Mouse (Mus musculus) thymus, postnatal 36 days (tissue): ENCODE results near the gene Haus7.
A peak's percentile ranks its signal among the peaks of the same experiment; 100 is the strongest.
"Not testable (repeated sequence)": the region's sequence is repeated elsewhere in the genome, so short reads cannot be mapped to it uniquely, and the experiment has no call there.

ENCODE experiments used
- DNase-seq, 2 experiments: peaks; one replicate each; pipeline ENCODE4 v3.0.0; 2022; ENCODE audit warnings: mixed read lengths in 2 of 2

The Haus7 gene

DNA sequence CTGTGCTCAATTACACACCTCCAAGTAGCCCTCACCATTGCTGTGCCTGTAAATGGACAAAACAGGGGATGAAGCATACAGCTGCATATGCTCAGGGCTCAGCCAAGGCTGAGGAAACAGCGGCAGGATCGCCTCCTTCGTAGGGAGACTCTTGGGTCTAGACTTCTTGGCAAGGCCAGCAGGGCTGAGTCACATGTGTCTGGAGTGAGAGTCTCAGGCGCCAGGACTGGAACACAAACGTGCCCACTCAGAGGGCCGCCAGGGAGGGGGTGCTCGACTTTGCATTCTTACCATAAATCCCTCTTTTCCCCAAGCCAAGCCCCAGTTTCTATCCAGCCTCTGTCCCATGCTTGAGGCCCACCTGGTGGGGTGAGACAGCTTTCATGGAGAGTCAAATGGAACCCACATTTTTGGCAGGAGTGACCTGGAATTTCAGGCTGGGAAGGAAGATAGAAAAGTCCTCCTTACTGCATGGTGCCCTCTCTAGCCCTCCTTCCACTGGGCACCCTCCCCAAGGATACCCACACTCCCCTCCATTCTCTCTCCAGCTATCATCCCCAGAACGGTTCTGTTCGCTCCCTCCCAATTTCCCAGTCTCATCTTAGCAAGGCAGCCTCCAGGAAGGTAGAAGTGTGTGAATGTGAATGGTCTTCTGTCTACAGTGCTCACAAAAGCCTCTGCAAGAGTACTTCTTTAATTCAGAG lies 6.8 kb upstream of the Haus7 start:
- DNase-seq: no peak

DNA sequence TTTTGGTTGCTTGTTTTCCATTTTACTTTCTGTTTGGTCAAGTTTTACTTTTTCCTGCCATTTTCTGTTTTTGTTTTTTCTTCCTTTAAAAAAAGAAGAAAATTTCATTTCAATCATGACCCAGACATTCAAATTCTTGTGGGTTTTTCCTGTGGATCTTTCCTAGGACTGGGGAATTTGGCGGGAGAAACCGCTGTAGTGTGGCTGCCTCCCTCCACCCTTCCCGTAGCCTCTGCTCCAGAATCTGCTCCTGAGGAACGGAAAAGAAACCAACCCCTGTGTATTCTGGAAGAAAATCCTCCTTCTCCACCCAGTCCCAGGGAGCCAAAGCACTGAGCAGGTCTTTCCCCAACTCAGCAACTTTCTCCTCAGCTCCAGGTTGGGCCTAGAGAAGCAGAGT lies 1.9 kb upstream of the Haus7 start:
- DNase-seq: no peak

DNA sequence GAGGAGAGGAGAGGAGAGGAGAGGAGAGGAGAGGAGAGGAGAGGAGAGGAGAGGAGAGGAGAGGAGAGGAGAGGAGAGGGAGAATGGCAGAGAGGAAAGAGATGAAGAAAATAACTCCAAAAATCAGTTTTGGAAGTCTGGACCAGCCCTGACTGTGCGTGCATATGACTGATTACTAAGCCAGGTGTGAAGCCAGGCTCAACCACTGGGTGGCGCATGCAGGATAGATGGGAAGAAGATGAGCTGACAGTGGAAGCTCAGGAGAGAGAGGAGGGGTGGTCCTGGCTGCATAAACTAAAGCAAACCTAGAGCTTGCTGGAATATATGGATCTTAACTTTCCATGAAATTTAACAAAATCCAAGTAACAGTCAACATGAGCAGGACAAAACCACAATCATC lies 6.9 kb downstream of the Haus7 start:
- peak; percentile 61 to 64 for DNase-seq

DNA sequence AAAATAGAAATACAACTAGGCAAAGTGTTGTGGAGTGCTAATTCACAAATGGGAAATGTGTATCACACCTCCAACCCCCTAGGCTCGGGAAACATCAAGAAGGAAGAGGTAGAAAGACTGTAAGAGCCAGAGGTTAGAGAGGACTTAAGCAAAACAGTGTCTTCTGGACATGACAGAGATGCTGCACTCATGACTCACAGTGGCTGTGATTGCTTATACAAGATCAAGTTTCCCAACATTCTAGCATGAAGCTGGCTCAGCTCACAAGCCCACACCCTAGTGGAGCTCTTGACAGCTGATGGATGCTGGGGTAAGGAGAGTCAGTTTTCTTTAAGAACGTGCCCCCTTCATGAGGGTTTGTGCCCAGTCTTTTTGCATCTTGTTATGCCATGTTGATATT lies 17.4 kb downstream of the Haus7 start:
- DNase-seq: no peak

DNA sequence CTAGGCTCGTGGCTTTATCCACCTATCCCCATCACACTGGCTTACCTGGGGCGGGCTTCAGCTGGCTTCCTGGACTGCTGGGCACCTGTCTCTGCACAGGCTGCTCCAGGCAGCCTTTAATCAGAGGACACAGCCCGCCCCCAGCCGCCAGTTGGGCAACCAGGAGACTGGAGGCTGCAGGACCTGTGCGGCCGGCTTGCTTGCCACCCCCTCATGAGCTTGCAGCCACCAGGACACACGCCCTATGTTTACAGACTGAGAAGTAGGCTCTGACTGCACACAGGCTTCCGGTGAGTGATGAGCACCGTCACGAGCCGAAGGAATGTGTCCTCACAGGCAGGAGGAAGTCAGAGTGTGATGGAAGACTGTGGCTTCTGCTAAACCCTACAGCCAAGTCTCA lies 23.6 kb downstream of the Haus7 start, which contains the start of gene Trex2:
Trex2 (minus strand) TSS at position 93 of the 400 bp plus-strand sequence.
- no peak for DNase-seq

DNA sequence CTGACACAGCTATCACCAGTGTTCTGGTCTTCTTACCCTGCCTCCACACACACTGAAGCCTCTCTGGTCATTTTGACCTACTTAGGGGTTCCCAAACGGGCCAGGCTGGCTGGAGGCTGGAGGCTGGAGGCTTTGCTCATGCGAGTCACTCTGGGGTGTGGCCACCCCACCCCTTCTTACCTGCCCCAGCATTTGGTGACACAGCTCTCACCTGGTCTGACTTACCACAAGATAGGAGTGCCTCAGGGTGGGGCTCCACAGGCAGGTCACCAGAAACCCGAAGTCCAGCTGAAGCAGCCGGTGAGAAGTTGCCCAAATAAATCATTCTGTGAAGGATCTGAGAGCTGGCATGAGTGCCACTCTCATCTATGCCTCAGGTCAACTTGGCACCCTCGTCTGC lies 26.0 kb downstream of the Haus7 start:
- DNase-seq: no peak

DNA sequence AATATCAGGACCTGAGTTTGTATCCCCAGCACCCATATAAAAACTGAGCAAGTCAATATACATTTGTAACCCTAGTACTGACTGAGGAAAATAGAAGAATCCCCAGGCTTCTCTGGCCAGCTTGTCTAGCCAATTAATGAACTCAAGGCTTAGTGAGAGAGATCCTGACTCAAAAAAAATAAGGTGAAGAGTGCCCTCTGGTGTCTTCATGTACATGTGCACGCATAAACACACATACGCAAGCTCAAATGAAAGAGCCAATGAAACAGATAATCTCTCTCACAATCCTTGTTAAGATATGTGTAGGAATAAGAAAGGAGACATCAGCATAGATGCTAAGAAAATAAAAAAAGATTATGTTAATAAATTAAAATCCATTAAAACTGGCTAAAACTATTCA lies 28.8 kb downstream of the Haus7 start:
- no peak for DNase-seq

DNA sequence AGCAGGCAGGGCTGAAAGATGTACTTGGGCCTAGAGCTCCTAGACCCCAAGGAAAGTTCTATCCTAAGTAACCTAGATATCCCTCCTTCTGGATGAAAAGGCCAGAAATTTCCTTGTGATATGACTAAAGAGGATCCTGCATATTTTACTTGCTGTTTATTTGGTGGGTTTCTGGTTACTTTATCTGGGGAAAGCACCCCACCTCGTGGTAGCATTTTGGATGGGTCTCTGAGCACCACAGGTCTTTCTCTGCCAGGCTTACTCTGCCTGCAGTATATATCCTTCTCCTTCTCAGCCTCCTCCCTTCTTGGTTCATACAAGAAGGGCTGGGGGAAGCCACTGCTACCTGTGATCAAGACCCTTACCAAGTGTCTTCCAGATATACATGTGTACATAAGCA lies 46.1 kb downstream of the Haus7 start:
- no peak for DNase-seq

DNA sequence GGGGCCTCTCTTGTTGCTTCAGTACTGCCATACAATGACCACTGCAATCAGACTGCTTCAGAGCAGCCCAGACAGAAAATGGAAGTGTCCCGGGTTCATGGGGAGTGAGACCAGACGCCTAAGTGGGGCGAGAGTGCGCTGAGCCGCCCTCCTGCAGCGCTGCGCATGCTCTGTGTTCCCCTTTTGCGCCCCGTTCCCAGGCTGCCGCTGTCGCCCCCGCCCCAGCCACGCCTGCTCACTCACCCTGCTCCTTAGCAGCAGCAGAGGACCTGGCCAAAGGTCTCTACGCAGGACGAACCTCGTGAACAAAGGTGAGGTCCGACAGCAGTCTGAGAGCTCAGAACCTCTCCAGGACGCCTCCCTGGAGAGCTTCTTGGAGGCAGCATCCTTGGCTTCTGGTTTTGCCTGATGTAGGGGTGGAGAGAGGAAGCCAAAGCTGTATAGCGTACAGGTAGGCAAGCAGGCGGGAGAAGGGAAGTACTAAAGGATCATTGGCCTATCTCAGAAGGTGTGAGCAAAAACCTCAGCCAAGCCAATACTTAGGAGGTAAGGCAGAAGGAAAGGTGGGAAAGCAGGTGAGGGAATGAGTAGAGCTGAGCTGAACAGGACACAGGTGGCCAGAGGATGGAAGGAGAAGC lies 47.8 kb downstream of the Haus7 start, which contains the start of gene Zfp92:
Zfp92 (plus strand) TSS at position 217 of the 638 bp plus-strand sequence.
- DNase-seq: peak; percentile 29

DNA sequence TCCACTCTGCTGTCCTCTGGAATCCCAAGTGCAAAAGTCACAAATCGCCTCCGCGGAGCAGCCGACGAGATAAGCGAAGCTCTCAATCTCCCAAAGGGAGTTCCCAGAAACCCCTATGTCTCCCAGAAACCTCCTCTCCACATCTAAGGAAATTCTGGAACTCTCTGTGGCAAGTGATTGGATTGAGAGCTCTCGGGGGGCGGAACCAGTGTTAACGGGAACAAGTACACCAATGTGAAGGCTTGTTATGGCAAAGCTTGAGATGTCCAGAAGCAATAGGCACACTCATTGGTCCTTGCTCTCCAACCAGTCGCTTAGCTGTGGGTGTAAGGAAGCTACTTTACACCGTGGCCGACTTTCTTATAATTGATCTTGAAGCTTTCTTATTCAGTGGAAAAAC lies 57.2 kb downstream of the Haus7 start:
- DNase-seq: no peak

DNA sequence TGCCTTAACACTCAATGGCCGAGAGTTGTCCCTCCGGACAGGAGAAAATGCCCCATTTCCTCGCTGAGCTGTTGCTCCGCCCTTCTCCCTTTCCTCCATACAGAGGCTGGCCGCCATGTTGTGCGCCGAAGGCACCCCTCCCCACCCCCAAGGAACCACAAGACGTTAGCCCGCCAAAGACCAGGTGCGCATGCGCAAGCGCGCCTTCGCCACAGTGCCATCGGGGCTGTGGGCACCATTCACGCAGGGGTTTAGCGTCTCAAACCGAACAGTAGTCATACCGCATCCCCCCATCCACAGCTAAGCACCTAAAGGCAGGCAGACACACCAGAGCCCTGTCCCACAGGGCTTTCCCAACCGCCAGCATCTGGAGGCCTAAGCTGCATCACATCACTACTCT lies 57.9 kb downstream of the Haus7 start:
- DNase-seq: no peak

DNA sequence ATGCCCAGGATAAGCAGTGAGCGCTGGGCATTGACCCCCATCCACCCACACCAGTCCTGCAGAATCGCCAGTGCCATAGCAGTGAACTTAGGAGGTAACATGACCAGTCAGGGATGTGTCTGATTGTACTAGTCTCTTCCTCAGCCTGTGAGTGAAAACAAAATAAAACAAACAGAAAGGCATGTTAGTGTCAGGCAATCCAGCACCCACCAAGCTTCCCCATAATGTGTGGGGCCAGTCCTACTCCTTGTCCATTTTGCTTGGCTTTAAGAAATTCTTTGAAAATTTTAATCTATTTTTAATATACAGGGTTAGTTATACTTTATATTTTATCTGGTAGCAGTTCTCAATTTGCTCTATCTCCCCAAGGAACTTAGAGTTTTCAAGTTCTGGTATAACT lies 60.2 kb downstream of the Haus7 start, which contains the start of gene Gm18336:
Gm18336 (minus strand) TSS at position 101 of the 400 bp plus-strand sequence.
- DNase-seq: not testable (repeated sequence)

DNA sequence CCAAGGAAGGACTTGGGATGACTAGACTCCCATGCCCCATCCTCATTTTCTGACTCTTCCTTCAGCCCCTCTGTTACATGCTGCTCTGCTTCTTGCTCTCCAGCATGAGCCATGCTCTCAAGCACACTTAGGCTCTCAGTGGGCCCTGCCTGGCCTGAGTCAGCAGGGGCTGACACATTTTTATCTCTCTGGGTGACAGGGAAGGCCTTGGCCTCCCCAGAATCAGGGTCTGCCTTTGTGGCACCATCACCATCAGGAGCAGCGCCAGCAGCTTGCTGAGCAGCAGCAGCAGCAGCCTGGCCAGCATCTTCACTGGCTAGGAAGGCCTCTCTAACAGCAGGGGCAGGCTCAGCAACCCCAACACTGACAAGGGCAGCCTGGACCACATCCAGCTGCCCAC lies 62.4 kb downstream of the Haus7 start:
- no peak for DNase-seq

DNA sequence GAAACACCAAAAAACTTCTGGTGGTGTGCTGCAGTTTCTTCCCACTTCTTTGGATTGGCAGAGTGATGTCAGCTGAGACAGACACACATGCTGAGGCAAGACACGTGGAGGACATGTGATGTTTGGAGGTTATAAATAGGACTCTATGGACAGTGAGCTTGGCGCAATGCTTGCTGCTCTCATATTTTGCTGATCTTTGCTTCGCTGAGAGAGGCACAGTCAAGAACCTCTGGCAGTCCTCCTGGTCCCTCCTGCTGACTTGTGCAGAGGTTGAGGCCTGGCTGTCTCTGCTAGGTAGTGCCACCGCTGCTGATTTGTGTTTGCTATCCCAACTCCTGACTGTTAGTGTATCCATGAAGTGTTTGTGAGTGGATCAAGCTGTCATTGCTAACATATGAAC lies 67.4 kb downstream of the Haus7 start:
- DNase-seq: no peak
